Mouse (Mus musculus): Measurements from ENCODE around the gene Tmco1.

GRCm38 (mm10) chr1:167282768-167283167, 25.4 kb upstream of the Tmco1 start:
- TF ChIP-seq CTCF (IDR thresholded peaks at IDR 0.05) = no peak
- no peak for TF ChIP-seq POLR2A (IDR thresholded peaks at IDR 0.05; ENCODE audit: insufficient read depth, low read depth, low read length)
- no peak for TF ChIP-seq EP300 (IDR thresholded peaks at IDR 0.05; ENCODE audit: insufficient read depth, low read depth, low read length)
